Mouse (Mus musculus) stomach, postnatal 0 days (tissue): ENCODE measurements around the gene Auts2.

Source experiments
- CTCF ChIP-seq: IDR thresholded peaks from 2 replicates; pipeline ENCODE4 v1.5.1; 2016; ENCODE audit warnings: antibody characterized with exemption, low read depth, mild to moderate bottlenecking, moderate library complexity
- EP300 ChIP-seq: optimal IDR thresholded peaks from 2 replicates; pipeline ENCODE3; 2016; ENCODE audit warnings: antibody characterized with exemption

GRCm38 (mm10) chr5:131978939-131979338 lies 564.2 kb downstream of the Auts2 start:
- TF ChIP-seq CTCF: no peak
- TF ChIP-seq EP300: no peak
